Mouse (Mus musculus) liver, embryonic 18 days (tissue): ENCODE data around the gene Gulp1. TPM values are rescaled to one million over a fixed set of nuclear protein-coding genes. Genes with fewer than 3 reads are reported as not detected.

Experiments
- polyA plus RNA-seq: library from polyadenylated mRNA; depleted of rRNA; stranded (reverse); fragments of >200 nt; gene quantifications from 2 replicates; pipeline ENCODE4 v1.2.3, GENCODE M21; 2012; rRNA removed

Gene Gulp1
- polyA plus RNA-seq = 0.43 and 0.52 TPM in 2 replicates

GRCm38 (mm10) chr1:44551461-44552370 is at the start of gene Gulp1:
TSS of gene Gulp1 (plus strand) at chr1:44551511.

